Mouse (Mus musculus): Measurements from ENCODE around the gene Chpt1.
"Not testable (repeated sequence)": the region's sequence is repeated elsewhere in the genome, so short reads cannot be mapped to it uniquely, and the experiment has no call there.

Gene Chpt1

DNA sequence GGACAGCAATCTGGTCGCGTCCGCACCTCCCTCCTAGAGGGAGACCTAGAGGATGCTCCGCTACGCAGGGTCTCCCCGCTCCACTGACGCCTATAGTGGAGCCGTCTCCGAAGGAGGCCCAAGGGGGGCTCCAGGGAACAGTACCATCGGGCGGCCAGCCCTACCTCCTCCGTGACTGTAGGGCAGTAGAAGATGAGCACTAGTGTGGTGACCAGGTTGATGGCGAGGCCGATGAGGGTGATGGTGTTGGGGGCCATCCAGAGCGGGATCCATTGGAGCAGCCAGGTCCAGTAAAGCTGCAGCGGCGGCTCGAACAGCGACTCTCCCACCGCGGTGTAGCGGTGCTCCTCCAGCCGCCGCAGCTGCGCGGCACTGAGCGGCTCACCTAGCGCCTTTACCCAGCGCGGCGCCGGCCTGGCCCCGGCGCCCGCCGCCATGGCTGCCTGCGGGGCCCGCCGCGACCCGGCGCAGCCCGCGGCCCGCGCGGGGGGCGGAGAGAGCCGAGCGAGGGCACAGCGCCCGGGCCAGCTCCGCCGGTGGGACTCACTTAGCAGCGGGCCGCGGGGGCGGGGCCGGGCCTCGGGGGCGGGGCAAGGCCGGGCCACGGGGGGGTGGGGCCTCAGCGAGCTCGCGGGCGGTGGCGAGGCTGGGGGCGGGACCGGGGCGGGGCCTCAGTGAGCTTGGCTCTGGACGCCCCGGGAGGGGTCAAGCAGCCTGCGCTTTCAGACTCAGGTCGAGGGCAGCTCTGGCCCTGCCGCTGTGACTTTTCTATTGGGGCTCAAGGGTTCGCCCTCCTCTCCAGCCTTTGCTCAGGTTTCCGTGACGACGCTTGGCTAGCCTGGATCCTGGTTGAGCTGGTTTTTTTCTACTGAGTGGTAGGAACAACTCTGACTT is at the start of gene Chpt1:
TSS of gene Chpt1 (minus strand) at position 653 of the 894 bp plus-strand sequence.
- DNase-seq = peak; percentile 81

DNA sequence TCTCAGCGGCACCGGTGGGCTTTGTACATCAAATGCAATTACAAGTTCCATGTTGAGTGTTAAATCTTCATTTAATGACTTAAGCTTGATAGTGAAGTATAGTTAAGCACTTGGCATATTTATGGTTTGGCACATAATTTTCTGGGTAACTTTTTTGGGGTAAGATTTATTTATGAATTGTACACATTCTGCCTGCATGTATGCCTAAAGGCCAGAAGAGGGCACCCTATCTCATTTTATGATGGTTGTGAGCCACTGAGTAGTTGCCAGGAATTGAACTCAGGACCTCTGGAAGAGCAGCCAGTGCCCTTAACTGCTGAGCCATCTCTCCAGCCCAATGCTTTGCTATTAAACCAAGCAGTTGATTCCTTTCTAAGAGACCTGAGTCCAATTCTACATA is 48.9 kb upstream of the Chpt1 start:
- no peak for DNase-seq

- no peak for DNase-seq
Measured at GRCm38 (mm10) chr10:88550225-88550624, 46.4 kb upstream of the Chpt1 start.

GRCm38 (mm10) chr10:88547635-88548034 is 43.8 kb upstream of the Chpt1 start:
- DNase-seq = no peak

GRCm38 (mm10) chr10:88530631-88531030 is 26.8 kb upstream of the Chpt1 start:
- no peak for DNase-seq

GRCm38 (mm10) chr10:88524016-88524415 is 20.1 kb upstream of the Chpt1 start:
- DNase-seq = no peak

DNA sequence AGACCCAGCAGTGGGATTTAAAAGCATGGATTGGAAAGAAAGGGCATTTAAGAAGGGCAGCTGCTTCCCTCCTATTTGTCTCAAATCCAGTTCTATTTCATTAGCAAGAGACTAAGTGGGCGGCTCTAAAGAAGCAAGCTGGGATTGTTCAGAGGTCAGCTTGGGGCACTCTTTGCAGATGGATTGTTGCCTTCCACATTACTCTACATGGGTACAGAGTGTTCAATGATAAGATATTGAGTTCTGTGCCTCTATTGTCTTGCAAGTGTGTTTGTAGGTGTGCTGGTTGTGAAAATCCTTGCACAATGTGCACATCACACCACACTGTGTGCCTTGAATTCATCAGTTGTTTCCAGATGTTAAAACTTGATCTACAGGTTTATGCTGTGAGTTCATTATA is 19.3 kb upstream of the Chpt1 start:
- no peak for DNase-seq

- no peak for DNase-seq
Measured at GRCm38 (mm10) chr10:88522795-88523194, 18.9 kb upstream of the Chpt1 start.

- not testable (repeated sequence) for DNase-seq
Measured at GRCm38 (mm10) chr10:88515049-88515448, 11.2 kb upstream of the Chpt1 start.

DNA sequence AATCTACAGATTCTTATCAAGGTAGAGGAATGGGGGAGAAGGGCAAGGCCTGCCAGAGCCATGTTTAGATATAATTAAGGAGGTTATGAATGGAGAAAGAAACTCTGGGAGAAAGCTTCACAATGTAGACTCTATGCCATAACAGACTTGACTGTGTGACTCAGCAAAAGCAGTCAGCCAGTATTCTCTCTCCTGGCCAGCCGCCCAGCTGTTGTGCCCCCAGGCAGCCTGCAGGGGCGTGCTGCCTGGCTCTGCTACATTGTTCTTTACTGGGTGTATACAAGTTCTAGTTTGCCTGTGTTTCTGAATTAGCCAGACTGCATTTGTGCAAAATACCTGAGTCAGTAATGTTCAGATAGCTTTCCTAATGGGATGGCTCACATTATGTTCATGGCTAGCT is 10.6 kb upstream of the Chpt1 start:
- DNase-seq = no peak

DNA sequence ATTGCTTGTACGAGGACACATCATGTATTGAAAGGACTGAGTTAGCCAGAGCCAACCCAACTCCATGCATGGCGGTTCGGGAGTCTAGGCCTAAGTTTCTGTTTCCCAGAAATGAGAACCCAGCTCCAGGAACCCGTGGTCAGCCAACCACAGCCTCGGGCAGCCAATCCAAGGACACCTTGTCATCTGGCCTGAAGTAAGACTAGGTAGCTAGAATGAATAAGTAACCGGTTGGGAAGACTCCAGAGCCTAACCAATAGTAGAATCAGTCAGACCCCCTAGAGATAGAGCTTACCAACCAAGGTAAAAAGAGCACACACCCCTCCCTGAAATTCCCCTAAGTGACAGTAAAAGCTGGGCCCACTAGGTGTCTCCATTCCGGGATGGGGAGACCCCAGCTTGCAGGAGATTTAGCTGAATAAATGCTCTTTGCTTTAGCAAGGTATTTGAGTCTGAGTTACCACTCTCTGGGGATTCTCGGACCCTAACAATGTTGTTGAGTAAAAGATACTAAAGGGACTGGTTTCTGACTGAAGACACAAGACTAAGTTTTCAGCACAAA is 9.8 kb upstream of the Chpt1 start:
- no peak for DNase-seq

DNA sequence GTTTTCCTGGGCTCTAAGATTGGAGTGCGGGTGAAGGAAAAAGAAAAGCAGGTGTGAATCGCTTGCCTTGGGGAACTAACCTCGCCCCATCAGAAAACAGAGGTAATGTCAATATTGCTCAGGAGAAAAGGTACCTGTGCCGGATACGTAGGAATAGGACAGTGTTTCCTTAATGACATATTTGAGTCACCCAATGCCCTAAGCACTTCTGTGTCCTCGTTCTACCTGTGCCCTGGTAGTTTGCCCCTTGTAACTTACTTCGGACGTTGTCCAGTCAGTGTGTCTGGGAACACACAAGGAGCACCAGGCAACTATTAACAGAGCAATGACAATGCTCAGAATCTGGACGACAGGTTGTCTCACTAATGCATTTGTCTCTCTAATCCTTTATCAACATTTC is 7.5 kb upstream of the Chpt1 start:
- no peak for DNase-seq

GRCm38 (mm10) chr10:88510503-88511271 is 6.8 kb upstream of the Chpt1 start:
- DNase-seq = no peak

- DNase-seq = no peak
Measured at GRCm38 (mm10) chr10:88507691-88508143, 3.8 kb upstream of the Chpt1 start.

- no peak for DNase-seq
Measured at GRCm38 (mm10) chr10:88505256-88505655, 1.4 kb upstream of the Chpt1 start.

- no peak for DNase-seq
Measured at GRCm38 (mm10) chr10:88504481-88504880, 608 bp upstream of the Chpt1 start.

DNA sequence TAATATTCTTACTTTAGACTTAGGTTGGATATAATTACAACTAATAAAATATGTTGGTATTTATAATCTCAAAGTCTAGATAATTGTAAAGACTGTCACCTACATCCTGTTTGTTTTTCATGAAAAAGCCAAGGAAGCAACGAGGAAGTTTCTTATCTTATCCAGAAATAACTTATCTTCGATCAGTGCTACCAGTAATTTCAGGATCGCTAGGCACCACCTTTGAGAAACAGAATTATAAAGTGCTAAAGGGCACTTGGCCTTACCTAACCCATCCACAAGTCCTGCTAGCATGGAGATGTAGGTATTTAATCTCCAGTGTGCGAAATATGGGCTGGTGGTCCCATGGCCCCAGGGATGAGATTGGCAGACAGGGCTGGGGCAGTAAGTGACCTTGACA is 954 bp downstream of the Chpt1 start:
- no peak for DNase-seq

- no peak for DNase-seq
Measured at GRCm38 (mm10) chr10:88501886-88502765, 1.7 kb downstream of the Chpt1 start.

- no peak for DNase-seq
Measured at GRCm38 (mm10) chr10:88501370-88501769, 2.5 kb downstream of the Chpt1 start.

DNA sequence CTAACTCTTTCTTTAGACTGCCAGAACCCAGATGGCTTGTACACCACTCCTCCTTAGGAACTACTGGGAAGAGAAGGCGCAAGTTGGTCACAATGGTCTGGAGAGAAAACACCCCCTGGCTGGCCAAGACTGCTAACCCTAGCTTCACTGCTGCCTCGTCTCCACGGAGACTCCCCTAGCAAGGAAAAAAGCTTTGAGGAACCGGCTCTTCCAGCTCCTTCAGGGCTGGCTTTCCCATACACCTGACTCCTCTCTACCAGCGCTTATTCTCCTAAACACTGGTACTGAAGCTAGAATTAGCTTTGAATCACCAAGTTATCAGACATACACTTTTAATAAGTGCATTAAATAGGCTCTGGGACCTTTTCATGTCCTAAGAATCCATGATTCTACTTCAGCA is 3.9 kb downstream of the Chpt1 start:
- no peak for DNase-seq

- no peak for DNase-seq
Measured at GRCm38 (mm10) chr10:88496864-88497564, 6.9 kb downstream of the Chpt1 start.

All from cerebellum, adult 8-10 months (tissue).